Mouse (Mus musculus) testis, postnatal 10 days (tissue): ENCODE data around the gene Ap1g2.

ENCODE experiments used
- DNase-seq: peaks from one replicate; pipeline ENCODE4 v3.0.0; 2021; ENCODE audit warnings: low spot score

Gene Ap1g2

GRCm38 (mm10) chr14:55113975-55114645, 7.7 kb upstream of the Ap1g2 start:
- peak; percentile 67 for DNase-seq

DNA sequence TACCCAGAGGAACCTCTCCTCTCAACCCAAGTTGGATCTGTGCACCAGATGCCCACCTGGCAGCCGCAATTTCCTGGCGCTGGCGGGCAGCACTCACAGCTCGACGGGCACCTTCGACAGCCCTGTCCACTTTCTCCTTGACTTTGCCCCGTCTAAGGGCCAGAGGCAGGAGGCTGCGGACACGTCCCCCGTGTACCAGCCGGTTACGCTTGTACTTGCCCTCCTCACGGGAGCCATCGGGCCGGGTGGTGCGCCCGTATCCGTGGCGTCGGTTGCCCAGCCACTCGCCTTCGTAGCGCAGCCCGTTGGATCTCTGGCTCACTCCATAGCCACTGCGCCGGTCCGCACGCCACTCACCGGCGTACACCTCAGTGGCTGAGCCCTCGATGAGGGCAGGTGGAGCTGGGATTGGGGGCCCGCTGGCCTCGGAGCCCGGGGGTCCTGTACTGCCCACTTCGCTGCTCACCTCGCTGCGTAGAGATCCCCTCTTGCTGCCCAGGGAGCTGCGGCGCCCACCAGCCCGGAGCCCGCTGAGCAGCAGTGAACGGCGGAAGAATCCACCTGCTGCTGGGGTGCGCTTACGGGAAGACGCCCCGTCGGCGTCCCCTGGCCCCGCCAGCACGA, 7.1 kb upstream of the Ap1g2 start:
- DNase-seq, result no peak

GRCm38 (mm10) chr14:55111720-55112119, 5.3 kb upstream of the Ap1g2 start:
- no peak for DNase-seq

- DNase-seq, result no peak
Measured at GRCm38 (mm10) chr14:55110076-55110475, 3.7 kb upstream of the Ap1g2 start.

DNA sequence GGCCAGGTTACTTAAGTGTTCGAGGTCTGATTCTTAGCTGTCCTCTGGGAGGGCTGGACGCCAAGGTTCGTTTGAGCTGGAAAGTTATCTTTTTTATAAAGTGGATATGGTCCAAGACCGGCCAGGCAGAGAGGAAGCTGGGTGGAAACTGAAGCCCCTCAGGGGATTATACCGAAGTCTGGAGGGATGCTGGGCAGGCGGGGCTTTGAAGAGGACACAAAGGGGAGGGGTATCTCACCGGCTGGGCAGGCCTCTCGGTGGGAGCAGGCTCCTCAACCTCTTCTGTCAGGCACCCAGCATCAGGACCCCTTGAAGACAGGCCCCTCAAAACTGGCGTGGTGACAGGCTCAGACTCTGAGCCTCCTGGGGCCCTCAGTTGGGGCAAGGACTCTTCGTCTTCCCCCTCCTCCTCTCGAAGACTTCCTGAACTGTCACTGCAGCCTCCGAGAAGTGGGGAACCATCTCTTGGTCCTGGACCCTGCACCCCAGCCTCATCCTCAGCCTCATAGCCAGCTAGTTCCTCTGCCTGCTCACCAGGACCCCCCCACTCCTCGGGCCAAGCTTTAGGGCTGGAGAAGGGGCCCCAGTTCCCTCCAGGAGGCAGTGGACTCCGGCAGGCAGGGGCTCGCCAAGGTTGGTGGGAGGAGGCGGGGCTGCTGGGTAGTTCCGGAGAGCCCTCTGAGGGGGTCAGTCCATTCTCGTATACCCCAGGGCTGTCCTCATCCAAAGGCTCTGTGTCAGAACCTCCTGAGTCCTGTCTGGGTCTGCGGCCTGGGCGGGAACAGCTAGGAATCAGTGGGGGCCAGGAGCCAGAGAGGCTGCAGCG, 2.9 kb upstream of the Ap1g2 start:
- DNase-seq, result no peak

GRCm38 (mm10) chr14:55108202-55108870, 1.9 kb upstream of the Ap1g2 start:
- DNase-seq, result no peak

GRCm38 (mm10) chr14:55106990-55107389, 597 bp upstream of the Ap1g2 start:
- DNase-seq, result no peak

GRCm38 (mm10) chr14:55105386-55105785, 1.0 kb downstream of the Ap1g2 start:
- no peak for DNase-seq

DNA sequence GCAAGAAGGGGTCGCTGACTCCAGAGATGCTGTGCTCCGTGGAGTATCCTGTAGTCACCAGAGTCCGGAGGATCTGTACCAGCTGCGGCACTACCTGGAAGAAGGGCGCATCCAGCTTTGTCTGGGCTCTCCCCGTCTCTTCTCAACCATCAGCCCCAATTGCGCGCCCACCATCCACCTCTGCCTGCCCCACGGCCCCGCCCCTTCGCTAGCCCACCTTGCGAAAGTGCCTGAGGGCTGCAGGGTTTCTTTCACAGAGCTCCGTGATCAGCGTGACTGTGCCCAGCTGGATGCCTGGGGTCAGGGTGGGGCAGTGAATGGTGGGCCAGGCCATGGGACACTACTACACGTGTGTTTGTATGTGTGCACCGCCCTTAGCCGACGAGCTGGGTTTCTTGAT, 2.0 kb downstream of the Ap1g2 start:
- no peak for DNase-seq

- DNase-seq, result peak; percentile 42
Measured at GRCm38 (mm10) chr14:55102253-55102785, 4.1 kb downstream of the Ap1g2 start.

DNA sequence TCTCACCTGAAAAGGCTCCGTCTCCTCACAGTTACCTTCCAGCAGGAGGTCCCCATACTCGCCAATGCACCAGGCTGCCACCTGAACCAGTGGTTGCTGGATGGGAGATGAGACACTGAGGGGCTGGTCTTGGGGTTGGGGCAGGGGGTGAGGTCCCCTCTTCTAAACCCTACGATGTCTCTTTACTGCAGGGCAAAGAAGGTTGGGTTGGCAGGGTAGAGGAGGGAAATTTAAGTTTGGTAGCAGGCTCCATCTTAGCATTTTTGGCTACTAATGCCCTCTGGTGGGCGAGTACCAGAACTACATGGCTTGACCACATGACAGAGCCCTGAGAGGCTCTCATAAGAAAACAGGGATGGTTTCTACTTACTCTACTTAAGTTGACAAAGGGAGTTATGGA, 4.8 kb downstream of the Ap1g2 start:
- no peak for DNase-seq

DNA sequence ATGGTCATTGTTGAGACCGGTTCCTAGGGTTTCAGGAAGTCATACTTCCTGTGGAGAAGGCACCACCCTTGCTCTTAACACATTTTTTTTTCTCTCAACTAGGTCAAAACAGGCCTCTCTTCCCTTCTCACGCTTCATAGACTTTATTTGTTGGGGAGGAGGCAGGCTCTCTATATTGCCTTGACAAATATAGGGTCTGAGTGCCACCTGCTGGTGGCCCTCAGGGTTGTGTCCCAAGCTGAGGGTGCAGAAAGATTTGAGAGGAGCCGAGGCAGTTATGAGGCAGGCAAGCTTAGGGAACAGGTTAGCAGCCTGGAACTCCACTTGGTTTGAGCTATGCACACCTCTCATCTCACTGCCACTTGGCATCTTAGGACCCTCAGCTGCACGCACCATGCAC, 8.3 kb downstream of the Ap1g2 start:
- no peak for DNase-seq

DNA sequence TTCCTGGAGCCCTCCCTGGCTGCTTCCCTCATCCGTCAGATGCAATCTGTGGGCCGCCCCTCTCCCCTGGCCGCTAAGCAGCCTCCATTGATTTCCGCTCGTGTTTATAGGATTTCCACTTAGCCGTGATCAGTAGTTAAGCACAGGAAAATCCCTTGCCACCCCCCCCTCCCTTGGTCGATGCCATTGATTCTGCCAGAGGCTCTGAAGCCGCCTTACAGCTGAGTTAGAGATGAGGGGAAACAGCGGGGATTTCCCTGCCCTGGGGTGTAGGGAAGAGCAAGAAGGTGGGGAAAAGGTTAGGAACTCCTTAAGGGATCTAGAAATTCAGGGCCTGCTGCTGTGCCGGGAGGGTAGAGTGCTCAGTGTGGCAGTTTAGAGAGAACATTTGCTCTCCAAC, 8.7 kb downstream of the Ap1g2 start:
- DNase-seq, result no peak

DNA sequence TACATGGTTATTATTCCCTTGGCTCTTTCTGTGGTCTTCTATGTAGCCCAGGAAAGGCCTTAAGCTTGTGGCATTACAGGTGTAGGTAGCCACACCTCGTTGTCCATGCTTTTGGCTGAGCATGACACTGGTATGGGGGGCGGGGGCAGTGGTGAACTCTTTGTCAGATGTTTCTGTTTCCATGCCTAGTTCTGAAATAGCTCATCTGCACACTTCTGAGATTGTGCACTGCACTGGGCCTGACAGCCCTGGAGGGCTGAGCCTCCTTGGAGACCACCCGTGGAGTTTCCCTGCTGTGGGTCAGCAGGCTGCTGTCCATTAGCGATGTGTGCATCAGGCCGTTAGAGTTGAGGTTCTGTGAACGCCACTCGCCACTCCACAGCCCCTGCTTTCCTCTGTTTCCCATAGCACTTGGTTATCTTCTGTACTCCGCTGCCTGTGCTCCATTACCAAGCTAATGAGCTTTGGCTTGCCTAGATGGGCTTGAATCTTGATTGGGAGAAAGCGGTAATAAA, 9.8 kb downstream of the Ap1g2 start:
- DNase-seq, result no peak

DNA sequence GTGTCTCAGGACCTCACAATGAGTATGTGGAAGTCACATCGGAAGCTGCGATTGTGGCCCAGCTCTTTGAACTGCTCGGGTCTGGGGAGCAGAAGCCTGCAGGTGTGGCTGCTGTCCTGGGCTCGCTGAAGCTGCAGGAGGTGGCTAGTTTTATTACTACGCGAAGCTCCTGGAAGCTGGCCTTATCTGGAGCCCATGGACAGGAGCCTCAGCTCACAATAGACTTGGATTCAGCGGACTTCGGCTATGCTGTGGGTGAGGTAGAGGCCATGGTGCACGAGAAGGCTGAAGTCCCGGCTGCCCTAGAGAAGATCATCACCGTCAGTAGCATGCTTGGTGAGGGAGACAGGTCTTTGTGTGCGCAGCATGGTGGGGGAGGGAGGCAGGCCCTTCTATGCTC, 10.7 kb downstream of the Ap1g2 start:
- no peak for DNase-seq

- DNase-seq, result no peak
Measured at GRCm38 (mm10) chr14:55095263-55095662, 11.1 kb downstream of the Ap1g2 start.

GRCm38 (mm10) chr14:55094704-55095231, 11.6 kb downstream of the Ap1g2 start, which contains the start of gene Thtpa:
Gene Thtpa (plus strand): TSS chr14:55094784.
- DNase-seq, result peak; percentile 88

GRCm38 (mm10) chr14:55093927-55094326, 12.5 kb downstream of the Ap1g2 start:
- no peak for DNase-seq

- peak; percentile 94 for DNase-seq
Measured at GRCm38 (mm10) chr14:55092011-55092577, 14.3 kb downstream of the Ap1g2 start, which contains the start of gene Zfhx2. Gene Zfhx2 (minus strand): TSS chr14:55092324.

DNA sequence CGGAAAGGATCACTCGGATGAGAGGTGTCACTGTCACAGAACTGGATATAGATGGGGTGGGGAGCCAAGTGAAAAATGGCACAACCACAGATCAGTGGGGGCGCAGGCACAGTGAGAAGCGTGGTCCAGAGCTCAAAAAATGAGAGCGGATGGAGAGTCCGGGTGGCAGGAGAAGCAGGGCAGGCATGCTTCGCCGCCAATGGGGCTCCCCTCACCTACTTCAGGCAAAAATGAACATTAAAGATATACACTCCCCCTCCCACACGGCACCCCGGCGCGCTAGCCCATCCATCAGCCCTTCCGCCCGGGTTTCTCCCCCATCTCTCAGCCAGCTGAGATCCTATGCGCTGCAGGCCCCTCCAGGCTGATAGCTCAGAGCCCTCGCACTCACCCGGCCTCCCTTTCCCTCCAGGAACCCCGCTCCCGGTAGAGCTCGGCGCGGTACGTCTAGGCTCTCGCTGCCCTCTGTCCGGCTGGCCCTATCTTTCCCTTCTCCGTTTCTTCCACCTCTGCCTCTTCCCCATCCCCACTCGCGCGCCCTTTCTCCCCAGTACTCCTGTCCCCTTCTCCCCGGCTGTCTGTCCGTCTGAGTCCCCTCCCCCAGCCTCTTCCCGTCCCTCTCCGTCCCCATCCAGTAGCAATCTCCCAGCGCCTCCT, 15.1 kb downstream of the Ap1g2 start:
- DNase-seq, result no peak
